Mouse (Mus musculus) E14TG2a.4 (cell line): ENCODE results near the gene Sap25.

Source experiments
- CTCF ChIP-seq: conservative IDR thresholded peaks from 2 replicates; pipeline ENCODE4 v1.5.1; 2014; ENCODE audit warnings: low read length
- NANOG ChIP-seq: IDR thresholded peaks from 2 replicates; pipeline ENCODE4 v1.6.1; 2014; ENCODE audit warnings: borderline replicate concordance, low read length, mixed read lengths
- POU5F1 ChIP-seq: IDR thresholded peaks from 2 replicates; pipeline ENCODE4 v1.6.1; 2014; ENCODE audit warnings: low read length, borderline replicate concordance

DNA sequence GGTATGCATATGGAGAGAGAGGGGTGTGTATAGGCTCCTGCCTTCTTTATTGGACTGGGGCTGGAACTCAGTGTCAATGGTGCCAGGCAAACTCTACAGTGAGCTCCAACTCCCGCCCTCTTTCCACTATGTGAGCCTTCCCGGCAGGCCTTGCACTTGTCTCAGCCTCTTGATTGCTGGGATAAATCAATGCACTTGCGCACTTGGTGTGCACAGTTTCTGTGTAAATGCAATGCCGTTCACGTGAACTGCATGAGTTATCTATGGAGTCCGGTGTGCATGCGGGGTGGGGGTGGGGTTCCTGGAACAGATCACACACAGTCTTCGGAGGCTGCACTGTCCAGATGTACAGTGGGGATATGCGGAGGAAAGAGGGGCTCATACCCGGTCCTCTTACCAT, 12.2 kb downstream of the Sap25 start:
- no peak for TF ChIP-seq CTCF
- no peak for TF ChIP-seq NANOG
- TF ChIP-seq POU5F1 = no peak
